Mouse (Mus musculus) heart, postnatal 10 days (tissue): Measurements from ENCODE around the gene Mslnl. TPM values are rescaled to one million over a fixed set of nuclear protein-coding genes. Genes with fewer than 3 reads are reported as not detected.
"Not testable (repeated sequence)": the region's sequence is repeated elsewhere in the genome, so short reads cannot be mapped to it uniquely, and the experiment has no call there.

Experiments used
- DNase-seq, 2 experiments: peaks; one replicate each; pipeline ENCODE4 v3.0.0; 2021
- intact Hi-C: fragments of 180-260 bp; cut with DNase I; formaldehyde crosslinking; loops from one replicate; pipeline ENCODE4 v1.15.1; 2025
- total RNA-seq, 2 experiments: library from RNA; stranded (reverse); gene quantifications; 2 replicates each; pipeline ENCODE4 v1.2.3; 2021

Mslnl gene
- total RNA-seq, 2 experiments from 2014 or later: not detected

- intact Hi-C loops, DNase-seq: not testable (repeated sequence)
These were observed 5.6 kb downstream of the Mslnl start for GRCm38 (mm10) chr17:25741471-25741870.

- intact Hi-C loops: no loop called here
- no peak for DNase-seq
These were observed 8.0 kb downstream of the Mslnl start for GRCm38 (mm10) chr17:25743831-25744230.

GRCm38 (mm10) chr17:25744311-25744710, 8.5 kb downstream of the Mslnl start:
- intact Hi-C loops: no loop called here
- no peak for DNase-seq

GRCm38 (mm10) chr17:25748238-25748637, 12.4 kb downstream of the Mslnl start:
- DNase-seq: no peak
- intact Hi-C loops: no loop called here

- intact Hi-C loops: no loop called here
- no peak for DNase-seq
These were observed 13.5 kb downstream of the Mslnl start for GRCm38 (mm10) chr17:25749314-25749713.

- intact Hi-C loops: no loop called here
These were observed 15.6 kb downstream of the Mslnl start for GRCm38 (mm10) chr17:25751446-25751845.

GRCm38 (mm10) chr17:25754241-25754640, 18.4 kb downstream of the Mslnl start, which contains the start of gene Msln:
TSS of gene Msln (minus strand) at chr17:25754378.
- no peak for DNase-seq
- intact Hi-C loops: no loop called here

More at GRCm38 (mm10) chr17:25751446-25751845, 15.6 kb downstream of the Mslnl start:
- peak; percentile 46 to 67 for DNase-seq

GRCm38 (mm10) chr17:25755086-25755485, 19.2 kb downstream of the Mslnl start:
- DNase-seq: no peak
- intact Hi-C loops: no loop called here

- intact Hi-C loops: no loop called here
- no peak for DNase-seq
These were observed 20.0 kb downstream of the Mslnl start for GRCm38 (mm10) chr17:25755627-25756377.

GRCm38 (mm10) chr17:25756378-25757242, 20.8 kb downstream of the Mslnl start:
- no peak for DNase-seq
- intact Hi-C loops: no loop called here

GRCm38 (mm10) chr17:25757691-25758090, 21.8 kb downstream of the Mslnl start:
- intact Hi-C loops: no loop called here
- no peak for DNase-seq

GRCm38 (mm10) chr17:25760148-25760547, 24.3 kb downstream of the Mslnl start:
- intact Hi-C loops: no loop called here
- no peak for DNase-seq

- intact Hi-C loops: no loop called here
These were observed 25.7 kb downstream of the Mslnl start for GRCm38 (mm10) chr17:25761561-25761970.

GRCm38 (mm10) chr17:25762591-25762990, 26.7 kb downstream of the Mslnl start:
- no peak for DNase-seq
- intact Hi-C loops: no loop called here

More at GRCm38 (mm10) chr17:25761561-25761970, 25.7 kb downstream of the Mslnl start:
- DNase-seq: no peak

GRCm38 (mm10) chr17:25765886-25766285, 30.0 kb downstream of the Mslnl start:
- intact Hi-C loops: no loop called here
- no peak for DNase-seq

- intact Hi-C loops: no loop called here
- no peak for DNase-seq
These were observed 33.5 kb downstream of the Mslnl start for GRCm38 (mm10) chr17:25769331-25769730.

GRCm38 (mm10) chr17:25773549-25774120, 37.8 kb downstream of the Mslnl start, which contains the start of gene Narfl:
TSS of gene Narfl (plus strand) at chr17:25773776.
- intact Hi-C loops: loop anchor here (1.0 kb wide), 1 partner anchor 28 kb away; no protein-coding TSS in a partner anchor
- peak; percentile 98 to 99 for DNase-seq

GRCm38 (mm10) chr17:25775318-25776062, 39.6 kb downstream of the Mslnl start:
- no peak for DNase-seq
- intact Hi-C loops: no loop called here

- no peak for DNase-seq
- intact Hi-C loops: no loop called here
These were observed 42.1 kb downstream of the Mslnl start for GRCm38 (mm10) chr17:25777948-25778347.

- no peak for DNase-seq
- intact Hi-C loops: no loop called here
These were observed 45.5 kb downstream of the Mslnl start for GRCm38 (mm10) chr17:25781339-25781738.
